Mouse (Mus musculus) C2C12 (cell line): Measurements from ENCODE around the gene Bcl6b.

Source experiments
- FOSL1 ChIP-seq: IDR thresholded peaks from one replicate; pipeline ENCODE4 v1.8.0; 2011; ENCODE audit warnings: mild to moderate bottlenecking, low read length; ENCODE audit not compliant: poor library complexity, insufficient read depth, severe bottlenecking
- MAX ChIP-seq: IDR thresholded peaks from one replicate; pipeline ENCODE4 v1.6.1; 2011; ENCODE audit warnings: mild to moderate bottlenecking, control low read depth

DNA sequence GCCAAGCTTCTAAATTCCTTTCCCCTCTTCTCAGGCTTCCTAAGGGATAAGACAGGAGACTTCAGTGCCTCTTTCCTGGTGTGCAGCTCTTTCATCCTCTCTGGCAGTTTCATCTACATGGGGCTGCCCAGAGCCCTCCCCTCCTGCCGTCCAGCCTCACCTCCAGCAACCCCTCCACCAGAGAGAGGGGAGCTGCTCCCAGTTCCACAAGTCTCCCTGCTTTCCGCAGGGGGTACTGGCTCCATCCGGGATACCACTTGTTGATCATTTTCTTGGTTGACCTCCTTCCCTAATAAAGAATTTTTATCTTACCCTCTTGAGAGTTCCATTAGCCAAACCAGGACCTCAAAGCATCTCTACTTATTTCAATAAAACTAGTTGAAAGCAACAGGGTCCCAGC lies 13.5 kb downstream of the Bcl6b start:
- TF ChIP-seq FOSL1 (no peak), MAX (no peak)
